Mouse (Mus musculus) c-Kit-positive CD71-positive TER-119-positive erythroid progenitor cells, embryonic 14.5 days (primary cell): ENCODE measurements at regions not wholly inside any gene's neighbourhood (a gene's known extent, or its start where the extent isn't known, plus 50 kb on each side); places are given as distances from the start of the nearest gene placed in this dataset.

Source experiments
- DNase-seq: peaks from one replicate; pipeline ENCODE4 v3.0.0-alpha.2; 2013; ENCODE audit warnings: low spot score

- no peak for DNase-seq
Measured at GRCm38 (mm10) chr9:43627558-43627957, 116.2 kb upstream of the Nectin1 start.

- peak; percentile 8 for DNase-seq
Measured at GRCm38 (mm10) chr9:43628786-43629185, 115.0 kb upstream of the Nectin1 start.

GRCm38 (mm10) chr9:43636372-43636965, 107.3 kb upstream of the Nectin1 start:
- no peak for DNase-seq

GRCm38 (mm10) chr9:43658186-43658585, 85.6 kb upstream of the Nectin1 start:
- no peak for DNase-seq

GRCm38 (mm10) chr9:43659237-43659636, 84.5 kb upstream of the Nectin1 start:
- DNase-seq, result no peak

GRCm38 (mm10) chr9:43660151-43660550, 83.6 kb upstream of the Nectin1 start:
- no peak for DNase-seq

- DNase-seq, result no peak
Measured at GRCm38 (mm10) chr9:43660896-43661563, 82.8 kb upstream of the Nectin1 start.

GRCm38 (mm10) chr9:43661646-43662045, 82.1 kb upstream of the Nectin1 start:
- no peak for DNase-seq

- DNase-seq, result peak; percentile 6
Measured at GRCm38 (mm10) chr9:43667386-43667785, 76.4 kb upstream of the Nectin1 start.

- DNase-seq, result no peak
Measured at GRCm38 (mm10) chr9:43667974-43668373, 75.8 kb upstream of the Nectin1 start.

GRCm38 (mm10) chr9:43668731-43669130, 75.1 kb upstream of the Nectin1 start:
- DNase-seq, result no peak

GRCm38 (mm10) chr9:43670563-43670962, 73.2 kb upstream of the Nectin1 start:
- DNase-seq, result no peak

GRCm38 (mm10) chr9:43673171-43673680, 70.6 kb upstream of the Nectin1 start:
- no peak for DNase-seq

GRCm38 (mm10) chr9:43674321-43674720, 69.5 kb upstream of the Nectin1 start:
- no peak for DNase-seq

GRCm38 (mm10) chr9:43676011-43676410, 67.8 kb upstream of the Nectin1 start:
- DNase-seq, result no peak

- DNase-seq, result no peak
Measured at GRCm38 (mm10) chr9:43679331-43679730, 64.5 kb upstream of the Nectin1 start.

- DNase-seq, result no peak
Measured at GRCm38 (mm10) chr9:43681317-43681716, 62.5 kb upstream of the Nectin1 start.

- no peak for DNase-seq
Measured at GRCm38 (mm10) chr9:43682102-43682501, 61.7 kb upstream of the Nectin1 start.

GRCm38 (mm10) chr9:43684596-43684995, 59.2 kb upstream of the Nectin1 start:
- DNase-seq, result no peak

GRCm38 (mm10) chr9:43692015-43692414, 51.8 kb upstream of the Nectin1 start:
- no peak for DNase-seq

GRCm38 (mm10) chr9:43692538-43692937, 51.2 kb upstream of the Nectin1 start:
- DNase-seq, result no peak
